Mouse (Mus musculus) kidney, embryonic 14.5 days (tissue): ENCODE measurements at regions not wholly inside any gene's neighbourhood (a gene's known extent, or its start where the extent isn't known, plus 50 kb on each side); places are given as distances from the start of the nearest gene placed in this dataset.

Experiments
- ATAC-seq: fragments of 200-750 bp; cut with Nextera tagmentation; 2 replicates; pipeline ENCODE4 v1.8.0; 2017; ENCODE audit warnings: moderate number of reproducible peaks, mild to moderate bottlenecking, moderate TSS enrichment, moderate library complexity; ENCODE audit not compliant: low FRiP score, low TSS enrichment
- H3K27ac ChIP-seq: fragments of 300-500 bp; sonication (generic); 2 replicates; pipeline ENCODE4 v1.5.1; 2014; ENCODE audit warnings: low read depth, mild to moderate bottlenecking, low read length, moderate library complexity, mixed read lengths
- H3K27me3 ChIP-seq: fragments of 300-500 bp; sonication (generic); 2 replicates; pipeline ENCODE4 v1.6.1; 2014; ENCODE audit warnings: mild to moderate bottlenecking, low read length; ENCODE audit not compliant: control insufficient read depth, insufficient read depth
- H3K36me3 ChIP-seq: fragments of 300-500 bp; sonication (generic); 2 replicates; pipeline ENCODE4 v1.6.1; 2014; ENCODE audit warnings: low read length, mixed read lengths; ENCODE audit not compliant: control insufficient read depth, insufficient read depth
- H3K4me1 ChIP-seq: fragments of 300-500 bp; sonication (generic); 2 replicates; pipeline ENCODE4 v1.6.1; 2014; ENCODE audit warnings: low read length, mixed read lengths; ENCODE audit not compliant: control insufficient read depth, insufficient read depth
- H3K4me2 ChIP-seq: fragments of 300-500 bp; sonication (generic); replicated peaks from 2 replicates; pipeline ENCODE4 v1.6.1; 2014; ENCODE audit warnings: low read depth, mild to moderate bottlenecking, low read length
- H3K4me3 ChIP-seq: fragments of 300-500 bp; sonication (generic); 2 replicates; pipeline ENCODE4 v1.5.1; 2014; ENCODE audit warnings: mild to moderate bottlenecking, low read length
- H3K9ac ChIP-seq: fragments of 300-500 bp; sonication (generic); 2 replicates; pipeline ENCODE4 v1.6.1; 2014; ENCODE audit warnings: low read depth, mild to moderate bottlenecking, low read length, moderate library complexity
- H3K9me3 ChIP-seq: fragments of 300-500 bp; sonication (generic); 2 replicates; pipeline ENCODE4 v1.6.1; 2016; ENCODE audit warnings: low read length; ENCODE audit not compliant: control insufficient read depth
- WGBS: fragments of 180-500 bp; shearing (Covaris S2); extraction: QIAGEN DNeasy Blood & Tissue Kit; methylation state at CpG from one replicate; pipeline ENCODE4 v1.1.7; 2014; 5-methylcytosine and 5-hydroxymethylcytosine counted together

DNA sequence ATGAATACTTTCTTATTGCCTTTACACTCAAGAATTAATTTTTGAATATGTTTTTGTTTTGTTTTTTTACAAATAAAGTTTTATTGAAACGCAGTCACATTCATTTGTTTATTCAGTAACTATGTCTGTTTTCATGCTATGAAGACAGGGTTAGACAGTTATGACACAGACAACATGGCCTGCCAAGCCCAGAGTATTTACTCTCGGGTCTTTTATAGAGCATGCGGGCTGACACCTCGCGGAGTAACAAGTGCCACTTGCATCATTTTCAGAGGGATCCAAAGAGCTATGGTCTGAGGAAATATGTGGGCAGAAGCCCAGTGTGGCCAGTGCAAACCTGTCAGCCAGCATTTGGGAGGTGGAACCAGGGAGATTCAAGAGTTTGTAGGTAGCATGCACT, 206.5 kb upstream of the Nt5e start:
- no peak for ATAC-seq
- H3K4me3 ChIP-seq = no peak overlapping the region
- no peaks in the 10 kb centered on the region for H3K36me3 ChIP-seq
- no peaks in the 10 kb centered on the region for H3K27me3 ChIP-seq
- no peak overlapping the region for H3K9ac ChIP-seq
- no peak overlapping the region for H3K27ac ChIP-seq
- H3K4me1 ChIP-seq = no peaks in the 10 kb centered on the region
- H3K9me3 ChIP-seq = no peaks in the 10 kb centered on the region
- WGBS = 92% methylated on average over 5 of the region's 5 CpGs
- H3K4me2 ChIP-seq = no peak overlapping the region

GRCm38 (mm10) chr9:88120963-88121570, 205.9 kb upstream of the Nt5e start:
- no peak overlapping the region for H3K4me2 ChIP-seq
- no peaks in the 10 kb centered on the region for H3K9me3 ChIP-seq
- no peak for ATAC-seq
- no peaks in the 10 kb centered on the region for H3K27me3 ChIP-seq
- no peaks in the 10 kb centered on the region for H3K4me1 ChIP-seq
- no peak overlapping the region for H3K4me3 ChIP-seq
- 85% methylated on average over 11 of the region's 11 CpGs for WGBS
- H3K36me3 ChIP-seq = no peaks in the 10 kb centered on the region
- H3K9ac ChIP-seq = no peak overlapping the region
- H3K27ac ChIP-seq = no peak overlapping the region

DNA sequence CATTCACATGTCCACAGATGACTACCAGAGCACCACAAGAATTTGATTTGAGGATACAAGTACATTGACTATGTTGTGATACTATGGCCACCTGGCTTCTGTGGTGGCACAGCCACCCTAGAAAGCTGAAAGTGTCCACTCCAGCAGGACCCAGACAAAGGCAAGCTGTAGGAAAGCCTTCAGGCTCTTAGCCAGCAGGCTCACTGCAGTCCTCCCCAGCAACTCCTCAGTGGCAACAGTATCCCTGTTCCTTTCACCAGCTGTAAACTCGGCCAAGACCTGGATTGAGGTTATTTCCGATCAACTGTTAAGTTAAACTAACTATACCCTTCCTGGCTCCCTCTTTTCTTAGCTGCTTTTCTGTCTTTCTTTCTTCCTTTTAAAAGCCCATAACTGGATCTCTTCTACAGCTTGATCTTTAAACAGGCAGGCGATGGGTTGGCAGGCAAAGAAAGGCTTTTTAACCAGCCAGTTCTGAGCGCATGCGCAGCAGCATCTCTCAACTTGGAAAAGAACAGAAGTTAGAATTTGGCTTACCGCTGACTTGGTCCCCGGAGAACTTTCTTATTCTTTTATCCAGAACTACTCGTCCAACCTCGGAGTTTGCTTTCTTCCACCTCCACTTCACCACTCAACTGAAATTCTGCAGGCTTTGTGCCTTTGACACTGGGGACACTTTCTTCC, 202.5 kb upstream of the Nt5e start:
- H3K4me2 ChIP-seq = no peak overlapping the region
- no peak overlapping the region for H3K27ac ChIP-seq
- WGBS = 93% methylated on average over 9 of the region's 9 CpGs
- no peak overlapping the region for H3K4me3 ChIP-seq
- no peaks in the 10 kb centered on the region for H3K9me3 ChIP-seq
- ATAC-seq = no peak
- H3K27me3 ChIP-seq = no peaks in the 10 kb centered on the region
- no peaks in the 10 kb centered on the region for H3K4me1 ChIP-seq
- no peaks in the 10 kb centered on the region for H3K36me3 ChIP-seq
- no peak overlapping the region for H3K9ac ChIP-seq

GRCm38 (mm10) chr9:88163025-88163780, 163.8 kb upstream of the Nt5e start:
- H3K27me3 ChIP-seq = no peaks in the 10 kb centered on the region
- no peak overlapping the region for H3K27ac ChIP-seq
- no peak overlapping the region for H3K9ac ChIP-seq
- no peaks in the 10 kb centered on the region for H3K36me3 ChIP-seq
- H3K4me1 ChIP-seq = no peaks in the 10 kb centered on the region
- WGBS = 78% methylated on average over 6 of the region's 6 CpGs
- ATAC-seq = no peak
- H3K9me3 ChIP-seq = no peaks in the 10 kb centered on the region
- H3K4me3 ChIP-seq = no peak overlapping the region
- no peak overlapping the region for H3K4me2 ChIP-seq

DNA sequence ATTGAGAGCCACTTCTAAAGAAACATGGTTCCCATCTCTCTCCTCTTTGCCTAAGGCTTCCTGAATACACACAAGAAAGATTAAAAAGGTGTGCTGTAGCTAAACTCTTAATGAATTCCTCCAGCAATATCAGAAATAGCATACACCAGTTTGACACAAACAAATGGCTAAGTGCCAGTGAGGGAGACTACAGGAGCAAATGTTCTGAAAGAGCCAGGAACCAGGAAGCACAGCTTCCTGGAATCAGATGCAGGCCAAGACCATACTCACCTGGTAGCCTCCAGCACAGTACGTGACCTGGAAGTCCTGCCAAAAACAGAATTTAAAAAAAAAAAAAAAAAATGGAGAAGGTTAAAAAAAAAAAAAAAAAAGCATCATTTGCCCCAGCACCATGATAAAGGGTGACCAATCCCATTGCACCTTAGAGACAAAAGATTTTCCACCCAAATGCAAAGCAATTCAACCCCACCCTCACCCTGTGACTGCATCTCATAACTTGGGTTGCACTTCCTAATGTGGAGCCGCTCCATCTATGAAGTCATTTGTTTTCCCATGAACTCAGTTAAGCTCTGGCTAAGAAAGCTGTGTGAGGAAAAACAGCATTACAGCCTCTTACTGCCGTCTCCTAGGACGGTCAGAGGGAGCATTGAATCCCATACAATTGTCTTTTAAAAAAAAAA, 149.3 kb upstream of the Nt5e start:
- Histone ChIP-seq H3K9ac (no peak overlapping the region), H3K36me3 (no peaks in the 10 kb centered on the region), H3K4me2 (no peak overlapping the region), H3K4me3 (no peak overlapping the region), H3K27me3 (no peaks in the 10 kb centered on the region), H3K27ac (no peak overlapping the region), H3K4me1 (no peaks in the 10 kb centered on the region), H3K9me3 (no peaks in the 10 kb centered on the region)
- 69% methylated on average over 4 of the region's 4 CpGs for WGBS
- no peak for ATAC-seq

- Histone ChIP-seq H3K27me3 (no peaks in the 10 kb centered on the region), H3K27ac (no peak overlapping the region), H3K4me2 (no peak overlapping the region), H3K36me3 (no peaks in the 10 kb centered on the region), H3K9me3 (no peaks in the 10 kb centered on the region), H3K9ac (no peak overlapping the region), H3K4me1 (no peaks in the 10 kb centered on the region), H3K4me3 (no peak overlapping the region)
- WGBS = 76% methylated on average over 9 of the region's 9 CpGs
- no peak for ATAC-seq
Measured at GRCm38 (mm10) chr9:88181189-88181994, 145.6 kb upstream of the Nt5e start.

GRCm38 (mm10) chr9:88207378-88207777, 119.6 kb upstream of the Nt5e start:
- H3K4me3 ChIP-seq = no peak overlapping the region
- no peaks in the 10 kb centered on the region for H3K36me3 ChIP-seq
- no peaks in the 10 kb centered on the region for H3K27me3 ChIP-seq
- H3K4me1 ChIP-seq = no peaks in the 10 kb centered on the region
- no peak overlapping the region for H3K4me2 ChIP-seq
- no peaks in the 10 kb centered on the region for H3K9me3 ChIP-seq
- H3K9ac ChIP-seq = no peak overlapping the region
- no peak for ATAC-seq
- H3K27ac ChIP-seq = no peak overlapping the region
- 77% methylated on average over 7 of the region's 7 CpGs for WGBS

- no peak for ATAC-seq
- Histone ChIP-seq H3K27me3 (no peaks in the 10 kb centered on the region), H3K36me3 (no peaks in the 10 kb centered on the region), H3K4me3 (no peak overlapping the region), H3K27ac (no peak overlapping the region), H3K9me3 (no peaks in the 10 kb centered on the region), H3K4me2 (no peak overlapping the region), H3K9ac (no peak overlapping the region), H3K4me1 (no peaks in the 10 kb centered on the region)
Measured at GRCm38 (mm10) chr9:88208022-88208421, 119.0 kb upstream of the Nt5e start.
